Mouse (Mus musculus): ENCODE data around the gene Dmrt1. TPM values are rescaled to one million over a fixed set of nuclear protein-coding genes. Genes with fewer than 3 reads are reported as not detected.

Dmrt1 gene
- polyA plus RNA-seq, 1 experiment = not detected

DNA sequence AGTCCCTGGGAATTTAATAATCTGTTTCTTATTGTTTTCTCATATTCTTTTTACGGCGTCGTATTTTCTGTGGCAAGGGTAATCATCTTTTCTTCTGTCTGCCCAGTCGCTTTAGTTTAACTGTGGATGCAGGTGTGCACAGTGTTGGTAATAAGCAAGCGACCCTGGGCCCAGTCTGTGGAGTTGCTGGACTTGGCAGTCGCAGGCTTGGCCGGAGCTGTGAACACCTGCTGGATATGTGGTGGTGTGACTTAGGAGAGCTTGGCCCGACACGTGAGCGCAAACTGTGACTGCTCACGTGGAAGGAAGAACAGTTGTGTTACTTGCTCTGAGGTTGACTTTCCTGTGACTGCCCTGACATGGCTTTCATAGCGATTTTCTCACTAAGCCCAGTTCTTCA lies 24.3 kb downstream of the Dmrt1 start:
- TF ChIP-seq POLR2A (IDR thresholded peaks at IDR 0.05; ENCODE audit: borderline replicate concordance, insufficient read depth, low read length) = no peak
- no peak for TF ChIP-seq CTCF (IDR thresholded peaks at IDR 0.05; ENCODE audit: borderline replicate concordance, insufficient read depth, low read depth, low read length)
- DNase-seq = no peak
- no peak overlapping the region for H3K27ac ChIP-seq (ENCODE audit: insufficient read depth, low read length)
- H3K27me3 ChIP-seq (ENCODE audit: control insufficient read depth, insufficient read depth, low read length) = no peaks in the 10 kb centered on the region
- no peak overlapping the region for H3K4me3 ChIP-seq (replicated peaks; ENCODE audit: insufficient read depth, low read depth, low read length)
- no peaks in the 10 kb centered on the region for H3K4me1 ChIP-seq (ENCODE audit: control insufficient read depth, insufficient read depth, low read length)
- WGBS = 17% methylated on average over 12 of the region's 12 CpGs

DNA sequence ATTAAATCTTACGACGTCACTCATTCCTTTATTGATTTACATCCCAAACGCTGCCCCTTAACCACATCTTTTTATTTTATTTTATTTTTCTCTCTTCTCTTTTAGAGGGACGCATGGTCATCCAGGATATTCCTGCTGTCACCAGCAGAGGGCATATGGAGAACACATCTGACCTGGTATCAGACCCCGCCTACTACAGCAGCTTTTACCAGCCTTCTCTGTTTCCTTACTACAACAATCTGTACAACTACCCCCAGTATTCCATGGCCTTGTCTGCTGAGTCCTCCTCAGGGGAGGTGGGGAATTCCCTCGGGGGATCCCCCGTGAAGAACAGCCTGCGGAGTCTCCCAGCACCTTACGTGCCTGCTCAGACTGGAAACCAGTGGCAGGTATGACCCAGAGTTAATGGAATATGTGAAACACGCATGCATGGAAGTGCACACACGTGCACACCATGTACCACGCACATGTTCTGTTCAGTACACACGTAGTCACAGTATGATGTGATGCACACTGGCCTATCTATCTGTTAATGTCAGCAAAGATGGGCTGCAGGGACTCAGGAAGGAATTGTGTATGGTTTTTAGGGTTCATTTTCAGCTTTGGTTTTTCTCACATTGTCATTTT lies 40.4 kb downstream of the Dmrt1 start:
- WGBS = 35% methylated on average over 13 of the region's 13 CpGs
- Histone ChIP-seq H3K4me3 (replicated peaks; ENCODE audit: insufficient read depth, low read depth, low read length) (no peak overlapping the region), H3K4me1 (ENCODE audit: control insufficient read depth, insufficient read depth, low read length) (no peaks in the 10 kb centered on the region)

DNA sequence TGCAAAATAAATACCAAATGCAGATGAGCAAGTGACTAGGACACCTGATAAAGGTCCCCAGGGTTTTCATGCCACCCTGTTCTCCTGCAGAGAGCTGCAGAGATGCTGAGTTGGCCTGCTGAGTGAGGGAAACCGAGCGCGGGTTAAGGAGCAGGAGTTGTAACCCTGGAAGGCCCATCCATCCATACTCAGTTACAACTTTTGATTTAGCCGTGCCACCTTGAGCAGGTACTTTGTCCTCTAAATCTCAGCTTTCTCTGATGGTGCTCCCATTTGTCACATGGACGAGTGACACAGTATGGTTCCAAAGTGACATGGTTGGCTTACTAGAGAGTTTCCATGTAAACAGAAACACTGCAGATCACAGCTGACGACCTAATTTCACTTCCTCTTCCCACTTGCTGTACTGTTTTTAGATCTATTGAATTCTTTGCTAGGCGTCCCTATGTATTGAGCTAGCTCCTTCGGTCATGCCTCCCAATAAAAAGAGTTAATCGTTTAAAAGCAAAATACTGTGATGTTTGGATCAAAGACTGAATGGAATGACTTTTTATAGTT lies 41.7 kb downstream of the Dmrt1 start:
- Histone ChIP-seq H3K27me3 (ENCODE audit: control insufficient read depth, insufficient read depth, low read length) (no peaks in the 10 kb centered on the region), H3K27ac (ENCODE audit: insufficient read depth, low read length) (no peak overlapping the region), H3K4me1 (ENCODE audit: control insufficient read depth, insufficient read depth, low read length) (no peaks in the 10 kb centered on the region), H3K4me3 (replicated peaks; ENCODE audit: insufficient read depth, low read depth, low read length) (no peak overlapping the region)
- WGBS = 76% methylated on average over 9 of the region's 9 CpGs
- DNase-seq = no peak
- no peak for TF ChIP-seq CTCF (IDR thresholded peaks at IDR 0.05; ENCODE audit: borderline replicate concordance, insufficient read depth, low read depth, low read length)
- no peak for TF ChIP-seq POLR2A (IDR thresholded peaks at IDR 0.05; ENCODE audit: borderline replicate concordance, insufficient read depth, low read length)

More for the DNA sequence above, 40.4 kb downstream of the Dmrt1 start:
- H3K27ac ChIP-seq (ENCODE audit: insufficient read depth, low read length) = no peak overlapping the region
- DNase-seq = peak; percentile 21 to 23
- H3K27me3 ChIP-seq (ENCODE audit: control insufficient read depth, insufficient read depth, low read length) = no peaks in the 10 kb centered on the region
- TF ChIP-seq CTCF (IDR thresholded peaks at IDR 0.05; ENCODE audit: borderline replicate concordance, insufficient read depth, low read depth, low read length) (peak; percentile 62), POLR2A (IDR thresholded peaks at IDR 0.05; ENCODE audit: borderline replicate concordance, insufficient read depth, low read length) (no peak)

DNA sequence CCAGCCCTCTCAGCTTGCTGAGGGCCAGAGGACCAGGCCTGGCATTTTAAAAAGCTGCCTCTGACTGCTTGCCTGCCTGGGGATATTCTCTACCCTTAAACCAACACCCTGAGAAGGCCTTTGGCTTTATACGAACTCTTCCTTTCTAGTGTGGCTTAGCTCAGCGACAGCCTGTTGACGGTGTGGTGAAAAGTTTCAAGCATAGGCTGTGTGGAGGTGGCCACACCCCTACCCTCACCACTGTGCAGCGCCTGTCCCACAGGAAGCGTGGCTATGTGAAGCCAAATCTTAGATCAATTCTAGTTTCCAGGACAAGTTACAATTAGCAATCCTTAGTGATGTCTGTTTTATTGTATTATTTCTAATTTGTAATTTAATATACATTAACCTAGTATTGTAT lies 44.9 kb downstream of the Dmrt1 start:
- WGBS = 80% methylated on average over 5 of the region's 5 CpGs
- H3K4me1 ChIP-seq (ENCODE audit: control insufficient read depth, insufficient read depth, low read length) = no peaks in the 10 kb centered on the region
- no peaks in the 10 kb centered on the region for H3K27me3 ChIP-seq (ENCODE audit: control insufficient read depth, insufficient read depth, low read length)
- H3K27ac ChIP-seq (ENCODE audit: insufficient read depth, low read length) = no peak overlapping the region
- no peak overlapping the region for H3K4me3 ChIP-seq (replicated peaks; ENCODE audit: insufficient read depth, low read depth, low read length)
- no peak for DNase-seq
- TF ChIP-seq POLR2A (IDR thresholded peaks at IDR 0.05; ENCODE audit: borderline replicate concordance, insufficient read depth, low read length) (no peak), CTCF (IDR thresholded peaks at IDR 0.05; ENCODE audit: borderline replicate concordance, insufficient read depth, low read depth, low read length) (no peak)

DNA sequence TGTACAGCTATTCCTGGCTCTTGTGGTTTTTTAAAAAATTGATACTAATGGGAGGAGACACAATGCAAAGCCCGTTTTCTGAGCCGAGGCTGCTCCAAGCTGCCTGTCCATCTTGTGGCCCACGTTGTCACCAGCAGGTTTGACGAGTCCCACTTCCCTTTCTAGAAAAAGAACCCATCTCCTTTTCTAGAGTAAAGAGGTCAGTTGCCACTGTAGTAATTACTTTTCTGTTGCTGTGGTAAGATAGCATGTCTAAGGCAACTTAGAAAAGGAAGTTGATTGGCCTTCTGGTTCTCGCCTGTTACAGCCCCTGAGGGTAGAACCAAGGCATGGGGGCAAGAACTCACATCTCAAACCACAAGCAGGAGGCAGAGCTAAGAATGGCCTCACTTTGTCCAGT lies 45.6 kb downstream of the Dmrt1 start:
- no peaks in the 10 kb centered on the region for H3K4me1 ChIP-seq (ENCODE audit: control insufficient read depth, insufficient read depth, low read length)
- no peak for DNase-seq
- H3K27ac ChIP-seq (ENCODE audit: insufficient read depth, low read length) = no peak overlapping the region
- no peaks in the 10 kb centered on the region for H3K27me3 ChIP-seq (ENCODE audit: control insufficient read depth, insufficient read depth, low read length)
- no peak overlapping the region for H3K4me3 ChIP-seq (replicated peaks; ENCODE audit: insufficient read depth, low read depth, low read length)
- 80% methylated on average over 5 of the region's 5 CpGs for WGBS
- TF ChIP-seq POLR2A (IDR thresholded peaks at IDR 0.05; ENCODE audit: borderline replicate concordance, insufficient read depth, low read length) (no peak), CTCF (IDR thresholded peaks at IDR 0.05; ENCODE audit: borderline replicate concordance, insufficient read depth, low read depth, low read length) (no peak)

DNA sequence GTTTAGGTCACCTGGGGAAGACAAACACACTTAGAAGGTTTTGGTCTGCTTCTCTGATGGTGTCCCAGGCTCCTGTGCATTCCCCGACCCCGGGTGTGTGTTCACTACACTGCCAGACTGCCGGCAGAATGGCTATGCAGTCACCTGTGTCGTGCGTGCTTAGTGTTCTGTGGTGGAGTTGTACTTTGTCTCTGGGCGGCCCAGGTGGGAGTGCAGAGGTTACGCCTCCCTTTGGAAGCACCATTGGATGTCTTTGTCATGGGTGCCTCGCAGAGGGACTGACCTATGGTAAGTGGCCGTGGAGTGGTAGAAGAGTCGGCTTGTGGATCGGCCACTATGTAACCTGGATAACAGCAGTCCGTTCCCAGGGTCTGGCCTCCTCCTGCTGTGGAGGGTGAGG lies 59.0 kb downstream of the Dmrt1 start:
- Histone ChIP-seq H3K4me1 (ENCODE audit: control insufficient read depth, insufficient read depth, low read length) (no peaks in the 10 kb centered on the region), H3K4me3 (replicated peaks; ENCODE audit: insufficient read depth, low read depth, low read length) (no peak overlapping the region), H3K27me3 (ENCODE audit: control insufficient read depth, insufficient read depth, low read length) (no peaks in the 10 kb centered on the region), H3K27ac (ENCODE audit: insufficient read depth, low read length) (no peak overlapping the region)
- DNase-seq = no peak
- WGBS = 82% methylated on average over 12 of the region's 12 CpGs
- TF ChIP-seq CTCF (IDR thresholded peaks at IDR 0.05; ENCODE audit: borderline replicate concordance, insufficient read depth, low read depth, low read length) (no peak), POLR2A (IDR thresholded peaks at IDR 0.05; ENCODE audit: borderline replicate concordance, insufficient read depth, low read length) (no peak)

DNA sequence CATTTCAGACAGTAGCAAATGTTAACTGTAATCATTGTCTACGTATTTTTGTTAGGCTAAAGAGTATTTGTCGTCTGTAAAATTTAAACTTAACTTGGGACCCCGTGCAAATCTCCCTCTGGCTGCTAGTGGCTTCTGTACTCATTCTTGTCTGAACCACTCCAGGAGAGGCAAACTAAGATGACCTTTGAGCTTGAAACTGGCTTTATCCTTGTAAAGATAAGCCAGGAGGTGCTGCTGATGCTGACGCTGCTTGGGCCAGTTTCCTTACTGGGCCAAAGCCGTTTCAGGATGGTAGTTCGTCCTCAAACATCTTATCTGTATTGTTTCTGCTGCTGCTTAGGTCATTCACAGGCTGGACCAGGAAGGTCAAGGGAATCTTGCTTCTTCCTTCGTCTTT lies 64.4 kb downstream of the Dmrt1 start:
- DNase-seq = no peak
- no peaks in the 10 kb centered on the region; the same call in 1 of the 2 replicates for H3K27me3 ChIP-seq (ENCODE audit: control insufficient read depth, insufficient read depth, low read length)
- H3K4me3 ChIP-seq (replicated peaks; ENCODE audit: insufficient read depth, low read depth, low read length) = no peak overlapping the region
- TF ChIP-seq CTCF (IDR thresholded peaks at IDR 0.05; ENCODE audit: borderline replicate concordance, insufficient read depth, low read depth, low read length) (no peak), POLR2A (IDR thresholded peaks at IDR 0.05; ENCODE audit: borderline replicate concordance, insufficient read depth, low read length) (no peak)
- H3K4me1 ChIP-seq (ENCODE audit: control insufficient read depth, insufficient read depth, low read length) = no peaks in the 10 kb centered on the region
- no peak overlapping the region for H3K27ac ChIP-seq (ENCODE audit: insufficient read depth, low read length)
- WGBS = 91% methylated on average over 7 of the region's 7 CpGs

DNA sequence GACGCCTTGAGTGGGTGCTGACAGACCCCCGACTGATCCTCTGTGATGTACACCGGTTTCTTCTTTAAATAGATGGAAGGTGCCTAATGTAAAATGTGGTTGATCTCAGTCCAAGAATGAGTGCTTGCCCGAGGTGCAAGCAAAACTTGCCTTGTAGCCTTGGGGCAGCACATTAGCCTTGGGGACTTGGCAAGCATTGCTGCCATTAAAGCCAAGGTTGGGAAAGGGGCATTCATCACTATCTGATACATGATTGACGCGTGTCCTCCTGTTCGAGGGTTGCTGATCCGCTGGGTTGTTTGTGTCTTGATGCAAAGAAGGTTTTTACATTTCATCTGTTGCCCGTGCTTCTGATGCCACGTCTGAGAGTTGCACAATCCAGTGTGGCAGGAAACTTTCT lies 69.0 kb downstream of the Dmrt1 start:
- TF ChIP-seq CTCF (IDR thresholded peaks at IDR 0.05; ENCODE audit: borderline replicate concordance, insufficient read depth, low read depth, low read length) (no peak), POLR2A (IDR thresholded peaks at IDR 0.05; ENCODE audit: borderline replicate concordance, insufficient read depth, low read length) (no peak)
- no peaks in the 10 kb centered on the region; the same call in 1 of the 2 replicates for H3K27me3 ChIP-seq (ENCODE audit: control insufficient read depth, insufficient read depth, low read length)
- WGBS = 30% methylated on average over 10 of the region's 10 CpGs

More for the DNA sequence above, 69.0 kb downstream of the Dmrt1 start:
- no peak overlapping the region for H3K4me3 ChIP-seq (replicated peaks; ENCODE audit: insufficient read depth, low read depth, low read length)
- no peaks in the 10 kb centered on the region for H3K4me1 ChIP-seq (ENCODE audit: control insufficient read depth, insufficient read depth, low read length)
- no peak overlapping the region for H3K27ac ChIP-seq (ENCODE audit: insufficient read depth, low read length)
- DNase-seq = no peak

Measured in cerebellum, adult 2 months (tissue).